Mouse (Mus musculus) right cerebral cortex, postnatal 14 days (tissue): ENCODE data around the gene Gstm1.

ENCODE experiments used
- DNase-seq: peaks from one replicate; pipeline ENCODE4 v3.0.0; 2022

Gene Gstm1

DNA sequence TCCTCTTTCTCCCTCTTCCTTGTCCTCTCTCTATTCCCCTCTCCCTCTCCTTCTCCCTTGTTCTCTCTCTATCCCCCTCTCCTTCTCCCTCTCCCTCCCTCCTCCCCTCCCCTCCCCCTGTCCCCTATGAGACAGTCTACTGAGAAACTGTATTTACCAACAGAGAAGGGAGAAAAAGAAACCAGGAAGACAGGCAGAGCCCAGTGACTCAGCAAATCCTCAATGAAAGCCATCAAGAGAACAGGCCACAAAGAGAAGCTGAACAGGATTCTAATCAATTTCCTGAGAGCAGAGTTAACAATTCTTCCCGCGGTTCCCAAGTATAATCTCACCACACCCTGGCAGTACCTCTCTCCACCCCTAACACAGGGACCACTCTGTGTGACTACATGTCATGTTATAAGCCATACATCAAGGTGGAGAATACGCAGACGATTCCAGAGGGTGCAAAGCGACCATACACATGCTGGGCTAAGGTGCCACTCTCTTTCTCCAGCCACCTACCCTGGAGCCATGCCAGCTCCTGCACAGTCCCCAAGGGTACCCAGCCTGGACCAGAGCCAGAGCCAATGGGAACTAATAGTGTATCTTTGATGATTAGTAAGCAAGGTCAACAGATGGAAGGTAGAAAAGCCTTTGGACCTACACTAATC is 53.0 kb downstream of the Gstm1 start:
- no peak for DNase-seq

DNA sequence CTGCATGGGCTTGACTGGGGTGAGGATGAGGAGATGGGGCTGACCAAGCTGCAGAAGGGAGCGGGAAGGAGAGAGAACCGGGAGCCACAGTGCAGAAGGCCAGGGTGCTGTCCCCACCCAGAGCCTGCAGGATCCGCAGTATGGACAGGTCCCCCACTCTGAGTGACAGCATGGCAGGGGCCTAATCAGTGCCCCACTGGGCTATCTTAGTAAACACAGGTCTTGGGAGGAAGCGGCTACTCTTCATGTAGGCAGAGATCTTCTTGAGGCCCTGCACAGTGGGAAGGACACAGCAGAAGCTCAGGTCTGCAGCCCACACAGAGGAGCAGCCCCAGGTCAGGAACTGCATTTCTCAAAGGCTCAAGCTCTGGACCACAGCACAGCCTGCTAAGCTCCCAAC is 53.7 kb downstream of the Gstm1 start:
- DNase-seq: no peak
